Mouse (Mus musculus): ENCODE data around the gene Nup93. TPM values are rescaled to one million over a fixed set of nuclear protein-coding genes. Genes with fewer than 3 reads are reported as not detected.

Gene Nup93
- total RNA-seq, 2 experiments from 2014 or later: 44.3 to 52.6 TPM

DNA sequence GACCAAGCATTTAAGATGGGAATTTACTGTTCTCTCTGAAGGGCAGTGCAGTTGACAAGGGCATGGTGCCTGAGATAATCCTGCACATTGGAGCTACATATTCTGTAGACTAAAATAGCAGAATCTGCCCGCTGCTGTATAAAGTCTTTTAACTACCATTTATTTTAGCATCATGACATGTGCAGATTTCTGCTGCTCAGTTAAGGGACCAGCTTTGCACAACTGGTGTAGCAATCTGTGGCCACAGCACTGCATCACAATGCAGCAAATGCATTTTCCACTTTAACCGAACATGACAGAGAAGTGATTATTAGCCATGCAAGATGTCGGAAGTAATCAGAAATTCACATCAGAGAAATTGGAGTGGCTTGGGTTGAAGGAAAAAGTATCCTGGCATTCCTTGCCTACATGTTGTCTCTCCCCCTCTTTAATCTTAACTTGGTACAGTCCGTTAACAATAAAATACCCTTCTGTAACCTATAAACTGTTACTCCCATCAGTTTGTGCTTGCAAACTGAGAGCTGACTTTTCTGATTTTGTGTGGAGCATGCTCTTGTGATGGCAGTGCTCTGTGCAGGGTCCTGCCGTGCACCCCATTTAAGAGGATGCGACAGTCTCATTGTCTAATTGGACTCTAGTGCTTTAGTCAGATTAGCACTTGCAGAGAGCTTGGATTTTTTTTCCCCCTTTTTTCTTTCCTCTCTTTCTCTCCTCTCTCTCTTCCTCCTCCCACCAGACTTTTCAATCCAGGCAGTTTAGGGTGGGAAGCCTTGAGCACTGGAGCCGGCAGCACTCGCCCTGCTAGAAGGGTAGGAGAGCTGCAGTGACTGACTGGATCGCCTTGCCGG is 52.2 kb downstream of the Nup93 start:
- peak; percentile 41 to 71 for DNase-seq (ENCODE audit: low spot score in 2 of 2)

DNA sequence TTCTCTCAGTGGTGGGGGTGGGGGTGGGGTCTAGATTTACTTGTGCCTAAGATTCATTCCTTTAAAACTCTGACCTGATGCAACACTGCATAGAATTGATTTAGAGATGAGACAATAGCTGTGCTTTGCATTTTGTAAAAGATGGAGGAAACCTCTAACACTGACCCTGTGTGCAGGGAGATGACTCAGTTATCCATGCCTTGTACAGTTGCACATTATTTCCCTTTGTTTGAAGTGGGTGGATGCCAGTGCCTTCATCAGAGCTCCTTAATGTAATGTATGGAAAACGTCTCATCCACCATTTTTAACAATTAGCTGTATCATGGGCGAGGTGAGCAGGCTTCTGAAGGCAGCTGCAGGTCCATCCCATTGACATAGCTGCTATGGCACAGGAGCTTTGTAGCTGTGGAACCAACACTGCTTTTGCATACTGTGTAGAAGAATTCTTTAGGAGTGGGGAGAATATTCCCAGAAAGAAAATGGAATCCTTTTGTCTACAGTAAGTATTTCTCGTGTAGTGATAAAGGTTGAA is 54.1 kb downstream of the Nup93 start:
- no peak for DNase-seq (ENCODE audit: low spot score in 2 of 2)

DNA sequence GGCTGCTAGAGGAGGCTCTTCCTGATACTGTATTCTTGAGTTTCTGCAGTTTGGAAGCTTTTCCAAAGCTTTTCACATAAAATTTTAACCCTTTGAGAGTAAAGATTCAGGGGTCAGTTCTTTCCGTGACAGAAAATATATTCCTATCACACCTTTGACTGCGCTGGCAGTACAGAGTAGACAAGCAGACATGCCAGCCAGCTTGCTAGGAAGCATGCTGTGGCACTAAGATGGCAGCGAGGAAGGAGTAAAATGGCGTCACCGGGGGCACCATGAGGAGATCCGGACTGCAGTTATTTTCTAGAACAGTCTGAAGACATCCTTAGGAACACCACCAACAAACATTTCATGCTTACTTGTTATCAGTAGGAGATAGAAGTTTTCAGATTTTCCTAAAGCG is 55.9 kb downstream of the Nup93 start:
- no peak for DNase-seq (ENCODE audit: low spot score in 2 of 2)

DNA sequence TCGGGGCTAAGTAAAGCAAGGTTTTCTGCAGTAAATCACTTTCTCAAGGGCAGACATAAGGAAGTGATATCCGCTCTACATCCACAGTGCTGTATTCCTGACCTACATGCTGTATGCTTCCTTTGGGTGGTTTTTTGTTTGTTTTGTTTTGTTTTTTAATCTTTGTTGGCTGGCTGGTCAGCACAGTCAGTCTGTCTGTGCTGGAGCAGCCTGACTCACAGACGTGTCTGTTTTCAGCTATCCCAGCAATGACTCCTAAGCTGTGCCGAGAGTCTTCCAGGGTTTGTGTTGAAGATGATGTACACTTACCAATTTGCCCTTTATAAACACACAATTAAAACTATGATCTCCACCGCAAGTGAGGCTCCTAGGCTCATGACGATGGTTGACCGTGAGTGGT is 56.7 kb downstream of the Nup93 start:
- DNase-seq (ENCODE audit: low spot score in 2 of 2): no peak

DNA sequence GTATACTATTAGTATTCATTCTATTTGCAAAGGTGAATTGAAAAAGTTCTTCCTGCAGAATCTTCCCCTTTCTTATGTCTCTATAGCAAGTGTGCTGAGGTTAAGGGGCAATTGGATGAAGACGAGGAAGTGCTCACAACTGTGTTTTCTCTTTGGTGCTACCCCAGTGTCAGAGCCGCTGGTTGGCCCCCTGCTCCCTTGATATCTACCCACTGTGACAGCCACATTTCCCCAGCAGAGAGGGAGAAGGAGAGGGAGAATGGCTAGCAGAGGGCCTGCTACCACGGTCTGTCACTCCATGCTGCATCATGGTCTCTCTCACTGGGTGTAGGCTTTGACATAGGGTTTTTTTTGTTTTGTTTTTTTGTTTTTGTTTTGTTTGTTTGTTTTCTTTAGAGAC is 58.2 kb downstream of the Nup93 start:
- no peak for DNase-seq (ENCODE audit: low spot score in 2 of 2)

DNA sequence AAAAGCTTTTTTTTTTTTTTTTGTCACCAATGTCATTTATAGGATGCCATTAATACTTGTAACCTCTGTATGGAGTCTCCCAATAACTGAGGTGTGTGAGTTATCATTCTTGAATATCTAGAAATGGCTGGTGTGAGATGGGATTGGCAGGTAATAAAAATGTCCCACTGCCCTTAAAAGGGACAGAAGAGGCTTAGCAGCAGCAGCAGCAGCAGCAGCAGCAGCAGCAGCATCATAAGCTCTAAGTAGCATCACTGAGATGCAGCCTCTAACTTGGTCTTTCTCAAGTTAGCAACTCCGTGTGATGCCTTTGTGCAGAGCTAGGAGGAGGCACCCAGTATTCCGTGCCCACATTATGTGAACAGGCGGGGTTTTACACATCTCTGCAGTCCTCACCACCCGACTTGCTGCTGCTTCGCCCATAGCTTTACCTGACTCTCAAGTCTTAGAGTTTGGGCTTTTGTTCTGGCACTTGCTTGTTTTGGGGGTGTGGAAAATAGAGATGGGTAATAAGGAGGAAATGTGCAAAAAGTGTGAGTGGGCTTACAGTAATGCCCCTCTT is 59.0 kb downstream of the Nup93 start:
- DNase-seq (ENCODE audit: low spot score in 2 of 2): no peak

DNA sequence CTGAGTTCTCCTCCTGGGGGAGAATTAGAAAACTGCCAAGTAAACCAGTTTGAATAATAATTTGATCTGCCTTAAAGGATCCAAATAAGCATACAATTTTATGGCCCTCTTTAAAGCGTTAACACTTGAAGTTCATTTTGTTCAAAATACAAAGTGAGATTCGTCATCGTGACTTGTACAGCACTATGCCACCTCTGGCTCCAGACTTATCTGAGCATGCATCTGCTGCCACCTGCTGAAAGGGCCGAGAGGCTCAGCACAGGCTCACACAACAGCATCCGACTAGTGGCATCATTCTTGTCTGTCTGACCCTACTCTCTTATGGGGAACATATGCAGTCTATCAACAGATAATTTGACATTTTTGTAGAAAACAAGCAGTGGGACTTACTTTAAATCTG is 59.7 kb downstream of the Nup93 start:
- DNase-seq (ENCODE audit: low spot score in 2 of 2): no peak

DNA sequence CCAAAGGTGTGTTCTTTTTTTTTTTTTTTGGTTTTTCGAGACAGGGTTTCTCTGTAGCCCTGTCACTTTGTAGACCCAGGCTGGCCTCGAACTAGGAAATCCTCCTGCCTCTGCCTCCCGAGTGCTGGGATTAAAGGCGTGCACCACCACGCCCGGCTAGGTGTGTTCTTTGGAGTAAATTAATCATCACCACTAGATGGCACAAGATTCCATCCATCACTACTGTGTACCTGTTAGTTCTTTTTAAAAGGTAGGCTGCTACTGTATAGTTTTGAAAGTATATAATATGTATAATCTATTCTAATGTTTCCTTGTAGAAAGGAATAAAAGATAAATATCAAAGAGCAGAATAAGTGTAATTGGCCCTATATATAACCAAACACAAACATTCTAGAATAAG is 63.9 kb downstream of the Nup93 start:
- DNase-seq (ENCODE audit: low spot score in 2 of 2): no peak

DNA sequence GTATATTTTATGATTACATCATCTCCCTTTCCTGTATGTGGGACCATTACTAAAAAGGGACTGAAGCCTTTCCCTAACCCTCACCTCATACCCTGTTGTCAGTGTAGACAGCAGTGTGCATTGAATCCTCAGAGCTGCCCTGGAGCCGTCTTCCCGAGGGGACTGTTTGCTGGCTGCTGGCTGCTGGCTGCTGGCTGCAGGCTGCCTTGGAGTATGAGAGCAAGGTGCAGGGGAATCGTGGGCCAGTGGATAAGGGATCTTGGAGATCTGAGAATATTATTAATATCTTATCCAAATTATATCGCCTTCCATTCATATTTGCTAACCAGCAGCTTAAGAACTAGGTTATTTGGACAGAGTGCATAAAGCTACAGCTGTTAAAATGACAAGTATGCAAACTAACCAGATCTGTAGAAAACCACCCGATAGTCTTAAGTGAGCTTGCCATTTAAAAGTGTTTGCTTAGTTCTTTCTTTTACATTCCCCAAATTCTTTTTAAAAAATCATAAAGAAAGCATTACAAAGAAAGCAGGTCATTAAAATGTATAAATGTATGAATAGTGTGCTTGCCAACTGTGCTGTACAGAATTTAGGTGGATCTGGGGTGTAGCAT is 65.7 kb downstream of the Nup93 start:
- no peak for DNase-seq (ENCODE audit: low spot score in 2 of 2)

DNA sequence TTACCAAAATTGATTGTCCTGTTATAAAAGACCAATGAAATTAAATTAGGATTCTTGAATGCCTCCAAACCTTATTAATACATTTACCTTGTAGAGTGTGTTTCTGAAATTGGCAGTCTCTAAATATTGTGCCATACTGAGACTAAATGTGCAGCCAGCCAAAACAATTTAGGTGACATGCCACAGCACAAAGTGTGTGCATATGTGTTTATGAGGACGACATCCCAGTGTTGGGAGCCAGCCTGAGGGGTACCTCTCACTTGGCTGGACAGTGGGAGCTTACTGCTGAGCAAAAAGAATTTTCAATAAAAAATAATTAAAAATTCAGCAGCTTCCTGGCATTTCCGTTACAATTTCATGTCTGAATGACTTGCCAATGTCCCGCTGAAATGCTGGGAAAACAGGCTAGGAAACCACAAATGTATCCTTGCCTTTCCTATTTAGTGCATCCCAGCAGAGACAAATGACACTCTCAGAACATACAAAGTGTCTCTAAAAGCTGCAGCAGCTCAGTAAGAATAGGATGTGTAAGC is 68.2 kb downstream of the Nup93 start:
- DNase-seq (ENCODE audit: low spot score in 2 of 2): no peak

DNA sequence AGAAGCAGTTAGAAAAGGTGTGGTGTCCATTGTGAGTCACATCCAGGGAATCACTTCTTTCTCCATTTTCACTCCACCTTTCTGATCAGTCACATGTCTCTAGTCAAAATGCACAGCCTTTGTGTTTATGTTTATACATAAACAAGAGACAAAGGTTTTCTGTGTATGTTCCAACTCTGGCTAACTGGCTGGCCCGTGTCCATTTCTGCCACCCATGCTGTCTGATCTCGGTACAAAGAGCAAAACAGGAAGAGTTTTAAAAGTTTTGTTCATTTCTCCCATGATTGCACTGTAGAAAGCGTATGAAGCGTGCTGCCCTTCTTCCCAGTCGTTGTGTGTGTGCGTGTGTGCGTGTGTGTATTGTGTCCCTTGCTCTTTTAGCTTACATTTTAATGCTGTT is 69.8 kb downstream of the Nup93 start:
- no peak for DNase-seq (ENCODE audit: low spot score in 2 of 2)

DNA sequence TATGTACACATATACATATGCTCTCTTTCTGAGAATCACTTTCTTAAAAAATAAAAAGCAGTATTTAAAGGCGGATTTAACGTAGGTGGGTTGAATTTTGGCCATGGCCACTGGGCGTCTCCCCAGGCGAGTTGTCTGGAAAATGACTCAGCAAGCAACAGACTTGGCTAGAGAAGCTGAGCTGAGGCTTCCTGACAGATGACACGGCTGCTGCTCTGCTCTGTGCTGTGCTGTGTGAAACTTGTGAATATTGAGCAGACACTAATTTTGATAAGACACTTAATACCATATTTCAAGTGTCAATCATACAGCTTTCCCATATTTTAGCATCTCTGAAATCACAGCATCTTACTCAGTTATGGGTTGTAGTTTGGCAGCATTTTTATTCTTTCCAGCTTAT is 76.2 kb downstream of the Nup93 start:
- peak in 1 of 2 experiments; percentile 55 for DNase-seq (ENCODE audit: low spot score in 2 of 2)

DNA sequence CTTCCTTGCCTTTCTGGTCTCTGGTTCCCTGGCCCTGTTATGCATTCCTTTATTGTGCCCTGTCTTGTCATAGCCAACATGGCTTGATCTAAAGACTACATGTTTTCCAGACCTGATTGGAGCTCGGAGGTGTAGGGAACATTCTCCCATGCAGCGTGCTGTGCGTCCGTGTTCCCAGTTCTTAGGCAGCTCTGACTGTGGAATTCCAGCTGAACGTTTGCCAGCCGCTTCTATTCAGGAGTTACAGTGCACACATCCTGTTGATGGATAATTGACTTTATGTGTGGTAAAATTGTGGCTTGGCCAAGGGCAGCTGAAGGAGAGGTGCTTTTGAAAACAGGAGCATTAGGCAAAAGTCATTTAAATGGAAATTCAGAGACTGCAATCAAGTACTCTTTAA is 77.7 kb downstream of the Nup93 start:
- DNase-seq (ENCODE audit: low spot score in 2 of 2): peak in 1 of 2 experiments; percentile 61

DNA sequence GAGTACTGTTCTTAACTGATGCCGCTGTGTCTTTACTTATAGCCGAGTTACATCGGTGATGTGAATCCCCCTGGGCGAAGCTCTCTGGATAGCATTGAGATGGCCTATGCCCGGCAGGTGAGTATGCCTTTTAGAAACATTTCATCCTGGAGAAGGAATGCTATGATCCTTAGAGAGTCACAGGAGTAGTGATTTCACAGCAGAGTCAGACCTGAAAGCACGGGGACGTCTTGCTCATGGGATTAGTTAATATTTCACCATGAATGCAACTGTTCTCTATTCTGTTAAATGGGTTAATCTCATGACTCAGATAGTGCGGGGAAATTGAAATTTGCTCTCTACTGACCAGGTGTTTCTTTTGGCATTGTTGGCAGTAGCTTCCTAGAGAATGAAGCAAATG is 78.3 kb downstream of the Nup93 start:
- no peak for DNase-seq (ENCODE audit: low spot score in 2 of 2)

DNA sequence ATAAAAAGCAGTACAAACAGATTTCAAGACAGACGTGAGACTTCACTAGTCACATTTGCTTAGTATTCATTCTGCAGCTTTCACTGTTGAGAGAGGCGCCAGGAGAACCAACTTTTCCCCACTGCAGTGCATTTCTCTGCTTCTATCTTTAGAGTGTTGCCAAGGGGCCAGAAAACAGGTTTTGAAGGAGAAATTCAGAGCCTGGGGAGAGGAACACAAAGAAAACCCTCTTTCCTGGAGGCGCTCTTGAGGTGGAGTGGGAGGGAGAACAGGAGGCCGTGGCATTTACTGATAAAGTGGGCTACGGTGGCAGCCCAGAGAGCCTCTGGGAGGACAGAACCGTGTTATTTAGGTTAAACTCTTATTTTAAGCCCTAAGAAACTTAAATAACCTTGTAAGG is 81.3 kb downstream of the Nup93 start:
- DNase-seq (ENCODE audit: low spot score in 2 of 2): peak in 1 of 2 experiments; percentile 35

DNA sequence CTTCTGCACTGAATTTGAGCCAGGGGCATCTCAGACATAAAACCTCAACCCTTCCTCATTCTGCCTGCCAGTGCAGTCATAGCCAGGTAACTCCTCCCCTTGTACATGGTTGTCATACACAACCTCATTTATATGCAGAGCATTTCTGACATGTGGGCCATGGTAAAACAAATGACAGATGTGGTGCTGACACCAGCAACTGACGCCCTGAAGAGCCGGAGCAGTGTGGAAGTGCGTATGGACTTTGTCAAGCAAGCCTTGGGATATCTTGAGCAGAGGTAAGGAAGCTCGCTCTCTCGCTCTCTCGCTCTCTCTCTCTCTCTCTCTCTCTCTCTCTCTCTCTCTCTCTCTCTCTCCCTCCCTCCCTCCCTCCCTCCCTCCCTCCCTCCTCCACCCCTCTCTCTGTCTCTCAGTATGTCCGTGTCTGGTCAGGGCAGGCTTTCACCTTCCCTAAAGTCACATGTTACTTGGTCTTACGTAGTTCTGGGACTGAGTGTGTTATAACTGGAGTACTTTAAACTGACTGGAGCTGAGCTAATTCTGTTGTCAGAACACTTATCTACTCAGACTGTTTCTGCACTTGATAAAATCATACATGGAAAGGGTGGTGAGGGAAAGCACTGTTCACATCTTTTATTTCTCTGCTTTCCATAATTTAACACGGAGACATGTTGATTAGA is 82.1 kb downstream of the Nup93 start:
- DNase-seq (ENCODE audit: low spot score in 2 of 2): no peak

DNA sequence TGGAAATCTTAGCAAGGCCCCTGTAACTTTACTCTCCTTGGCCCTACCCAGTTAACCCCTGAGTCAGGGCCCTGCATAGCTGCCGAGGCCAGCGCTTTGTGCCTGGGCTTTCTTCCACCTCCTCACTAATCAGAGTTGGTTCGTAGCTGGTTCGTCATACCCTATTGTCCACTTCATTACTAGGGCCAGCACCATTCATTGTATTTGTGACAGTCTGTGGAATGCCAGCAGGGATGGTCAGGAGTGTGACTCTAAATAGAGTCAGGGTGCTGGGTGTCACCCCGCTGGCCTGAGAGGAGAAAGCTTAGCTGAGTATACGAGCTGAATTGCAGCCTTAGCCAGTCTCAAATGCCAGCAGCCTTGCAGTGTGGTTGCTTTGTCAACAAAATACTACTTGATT is 82.7 kb downstream of the Nup93 start:
- DNase-seq (ENCODE audit: low spot score in 2 of 2): no peak

DNA sequence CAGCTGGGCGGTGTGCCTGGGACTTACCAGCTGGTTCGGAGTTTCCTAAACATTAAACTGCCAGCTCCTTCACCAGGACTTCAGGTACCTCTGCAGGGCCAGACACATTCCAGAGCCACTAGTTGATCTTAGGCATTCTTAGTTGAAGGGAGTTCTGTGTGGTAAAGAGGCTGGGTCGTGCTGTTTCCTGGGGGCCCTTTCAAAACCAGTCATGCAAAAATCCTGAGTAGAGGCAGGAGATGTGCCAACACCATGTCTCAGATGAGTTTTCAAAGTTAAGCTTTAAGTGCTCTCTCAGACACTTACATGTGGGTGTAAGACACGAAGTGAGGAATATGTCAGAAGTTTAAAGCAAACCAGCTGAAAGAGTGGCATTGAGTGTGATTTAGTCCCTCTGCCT is 86.4 kb downstream of the Nup93 start:
- no peak for DNase-seq (ENCODE audit: low spot score in 2 of 2)

DNA sequence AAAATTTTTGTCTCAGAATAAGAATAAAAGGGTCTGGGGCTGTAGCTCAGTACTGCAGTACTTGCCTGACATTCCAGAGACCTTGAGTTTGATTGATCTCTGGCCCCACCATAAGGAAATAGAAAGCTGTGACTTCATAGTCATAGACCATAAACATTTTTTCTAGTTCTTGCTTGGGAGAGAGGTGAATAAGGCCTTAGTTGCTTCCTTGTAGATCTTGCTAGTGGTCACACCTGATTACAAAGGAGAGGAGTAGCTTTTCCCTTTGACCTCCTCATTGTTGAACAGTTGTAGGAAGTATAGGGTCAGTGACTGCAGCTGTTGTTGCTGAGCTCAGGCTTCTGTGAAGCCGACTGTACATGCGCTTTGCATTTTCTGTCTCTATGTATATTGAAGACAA is 90.0 kb downstream of the Nup93 start:
- no peak for DNase-seq (ENCODE audit: low spot score in 2 of 2)

DNA sequence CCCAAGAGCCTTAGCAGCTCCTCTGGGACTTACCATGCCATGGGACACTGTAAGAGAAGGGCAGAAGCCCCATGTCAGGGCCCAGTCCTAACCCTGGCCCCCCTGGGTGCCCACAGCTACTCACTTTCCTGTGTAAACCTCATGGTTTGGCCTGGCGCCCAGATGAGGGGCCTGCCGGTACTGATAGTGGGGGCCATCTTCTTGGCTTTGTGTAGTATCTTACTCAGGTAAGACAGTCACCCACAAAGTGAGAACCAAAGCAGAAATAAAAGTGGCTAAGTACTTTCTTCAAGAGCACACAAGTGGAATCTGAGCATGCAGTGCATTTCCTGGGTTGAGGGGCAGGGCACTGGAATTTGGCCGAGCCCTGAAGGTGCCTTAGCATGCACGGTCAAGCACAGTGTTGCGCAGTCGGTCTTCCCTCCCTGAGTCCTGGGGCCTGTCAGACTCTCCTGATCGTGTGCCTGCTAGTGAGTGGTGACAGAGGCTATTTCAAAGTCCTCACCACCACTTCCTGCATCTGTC is 92.7 kb downstream of the Nup93 start:
- DNase-seq (ENCODE audit: low spot score in 2 of 2): no peak

DNA sequence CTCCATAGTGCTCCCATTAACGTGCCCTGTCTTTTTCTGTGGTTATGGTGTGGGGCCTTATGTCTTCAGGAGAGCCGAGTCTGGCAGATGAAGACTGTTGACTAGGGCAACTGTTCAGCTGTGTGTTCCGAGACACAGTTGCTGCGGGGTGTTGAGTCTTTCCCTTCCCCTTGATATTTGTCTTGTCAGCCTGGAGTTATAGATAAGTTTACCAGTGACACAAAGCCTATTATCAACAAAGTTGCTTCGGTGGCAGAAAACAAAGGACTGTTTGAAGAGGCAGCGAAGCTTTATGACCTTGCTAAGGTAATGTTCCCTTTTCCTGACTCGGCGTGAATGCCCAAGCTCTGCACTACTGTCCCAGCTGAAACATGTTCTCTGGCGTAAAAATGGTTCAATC is 93.3 kb downstream of the Nup93 start:
- no peak for DNase-seq (ENCODE audit: low spot score in 2 of 2)
